ENCODE assay signal across 26 mouse cellular contexts in genomic region chr7:145285476-145285875, GRCm38 (mm10). TPM values are rescaled to one million over a fixed set of nuclear protein-coding genes. Genes with fewer than 3 reads are reported as not detected.
"Had no signal": no experiment of that assay in that cellular context is flagged by ENCODE, and none has a peak within 500 bp of the region (broad histone marks: within the 10 kb centered on the region; RNA-seq: fewer than 3 reads in every experiment).

No protein-coding gene starts in this region.

- H3K9ac ChIP-seq: lung, embryonic 14.5 days; midbrain, embryonic 12.5 days; neural tube, embryonic 13.5 days; neural tube, embryonic 15.5 days had no signal

- DNase-seq: lung, adult 18-20 months; lung, embryonic 14.5 days; lung, postnatal 14 days; lung, postnatal 4 days; midbrain, embryonic 14.5 days; retina, postnatal 1 day; right cerebral cortex, adult 18-20 months; right cerebral cortex, postnatal 25 days; right cerebral cortex, postnatal 4 days; spleen, adult 18-20 months; thymus, adult 18-20 months; thymus, postnatal 14 days; thymus, postnatal 36 days had no signal

- H3K27me3 ChIP-seq: midbrain, embryonic 12.5 days; neural tube, embryonic 13.5 days; neural tube, embryonic 15.5 days had no signal

- H3K36me3 ChIP-seq: midbrain, embryonic 12.5 days; neural tube, embryonic 13.5 days; neural tube, embryonic 15.5 days had no signal

- H3K9me3 ChIP-seq: megakaryocyte, embryonic 14.5 days; midbrain, embryonic 12.5 days; neural tube, embryonic 13.5 days; neural tube, embryonic 15.5 days had no signal

- ATAC-seq: midbrain, embryonic 16.5 days had no signal

- H3K4me2 ChIP-seq: lung, embryonic 14.5 days; midbrain, embryonic 12.5 days; neural tube, embryonic 13.5 days; neural tube, embryonic 15.5 days had no signal

- H3K27ac ChIP-seq: midbrain, embryonic 12.5 days; neural tube, embryonic 13.5 days; neural tube, embryonic 15.5 days had no signal

- H3K4me3 ChIP-seq: megakaryocyte, embryonic 14.5 days; midbrain, embryonic 12.5 days; myocyte; neural tube, embryonic 13.5 days; neural tube, embryonic 15.5 days had no signal

RNA-seq across cellular contexts. Expression of gene Mrgprf, which starts 15.2 kb away (rescaled TPM):
- total RNA-seq: megakaryocyte progenitor cell, adult 5-6 weeks had no signal
- polyA plus RNA-seq: neural tube, embryonic 11.5 days had no signal

RNA-seq across cellular contexts. Expression of gene Mrgprd, which starts 29.2 kb away (rescaled TPM):
- total RNA-seq: megakaryocyte progenitor cell, adult 5-6 weeks had no signal
- polyA plus RNA-seq: liver, embryonic 16.5 days; lung, embryonic 16.5 days; midbrain, embryonic 12.5 days; midbrain, embryonic 14.5 days; midbrain, embryonic 16.5 days; myocyte; neural tube, embryonic 11.5 days; neural tube, embryonic 13.5 days; small intestine, adult 2 months; stomach, embryonic 14.5 days; stomach, embryonic 16.5 days had no signal
